Mouse (Mus musculus): ENCODE measurements at regions not wholly inside any gene's neighbourhood (a gene's known extent, or its start where the extent isn't known, plus 50 kb on each side); places are given as distances from the start of the nearest gene placed in this dataset.

- Histone ChIP-seq H3K9ac (ENCODE audit: low read length) (no peak overlapping the region), H3K9me3 (ENCODE audit: control insufficient read depth, low read length) (no peaks in the 10 kb centered on the region), H3K4me1 (ENCODE audit: control insufficient read depth, insufficient read depth, low read length) (no peaks in the 10 kb centered on the region), H3K4me3 (ENCODE audit: low read depth, low read length) (no peak overlapping the region), H3K4me2 (ENCODE audit: low read depth) (no peak overlapping the region), H3K27ac (ENCODE audit: low read depth, low read length) (no peak overlapping the region), H3K27me3 (ENCODE audit: control insufficient read depth, insufficient read depth, low read length) (no peaks in the 10 kb centered on the region), H3K36me3 (ENCODE audit: control insufficient read depth, insufficient read depth, low read length) (no peaks in the 10 kb centered on the region)
- DNase-seq (ENCODE audit: low spot score) (no peak), ATAC-seq (ENCODE audit: insufficient read depth, low FRiP score, low TSS enrichment) (no peak)
- WGBS: 77% methylated on average over 7 of the region's 7 CpGs
Observed at GRCm38 (mm10) chr10:17562410-17563350, 160.3 kb upstream of the Cited2 start.

GRCm38 (mm10) chr10:17563351-17563749 is 159.7 kb upstream of the Cited2 start:
- H3K4me3 ChIP-seq (ENCODE audit: low read depth, low read length): no peak overlapping the region
- no peaks in the 10 kb centered on the region for H3K9me3 ChIP-seq (ENCODE audit: control insufficient read depth, low read length)
- DNase-seq (ENCODE audit: low spot score) (no peak), ATAC-seq (ENCODE audit: insufficient read depth, low FRiP score, low TSS enrichment) (no peak)
- no peak overlapping the region for H3K9ac ChIP-seq (ENCODE audit: low read length)
- no peaks in the 10 kb centered on the region for H3K36me3 ChIP-seq (ENCODE audit: control insufficient read depth, insufficient read depth, low read length)
- no peak overlapping the region for H3K27ac ChIP-seq (ENCODE audit: low read depth, low read length)
- H3K27me3 ChIP-seq (ENCODE audit: control insufficient read depth, insufficient read depth, low read length): no peaks in the 10 kb centered on the region
- no peaks in the 10 kb centered on the region for H3K4me1 ChIP-seq (ENCODE audit: control insufficient read depth, insufficient read depth, low read length)
- WGBS: 76% methylated on average over 4 of the region's 4 CpGs
- no peak overlapping the region for H3K4me2 ChIP-seq (ENCODE audit: low read depth)

DNA sequence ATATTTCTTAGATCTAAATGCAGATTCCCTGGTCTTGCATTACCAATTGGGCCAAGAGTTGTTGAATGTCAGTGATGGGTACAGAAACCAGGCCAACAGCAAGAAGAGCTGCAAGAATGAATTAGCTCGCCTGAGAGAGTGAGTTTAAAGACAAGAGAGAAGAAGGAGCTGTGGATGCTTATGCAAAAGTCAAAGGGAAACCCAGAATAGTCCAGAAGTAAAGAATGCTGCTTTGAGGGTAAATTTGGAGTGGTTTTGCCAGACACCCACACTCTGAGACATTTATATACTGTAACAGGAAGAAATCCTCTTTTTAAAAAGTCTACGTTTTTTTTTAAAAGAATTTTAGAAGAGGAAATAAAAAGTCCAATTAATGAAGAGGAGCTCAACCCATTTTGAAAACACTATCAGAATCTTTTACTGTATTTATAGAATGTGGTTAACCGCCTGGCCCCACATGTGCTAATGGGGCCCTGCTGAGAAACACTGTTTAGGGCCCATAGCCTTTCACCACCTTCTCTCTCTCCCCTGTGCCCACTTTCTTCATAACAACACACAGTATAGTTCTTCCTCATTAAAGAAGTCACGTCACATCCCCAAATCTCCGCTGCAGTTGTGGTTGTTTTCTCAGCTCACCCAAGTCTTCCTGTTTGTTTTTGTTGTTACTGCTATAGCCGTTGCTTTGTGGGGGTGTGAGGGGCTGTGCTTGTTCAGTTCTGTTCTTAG is 158.0 kb upstream of the Cited2 start:
- no peak for ATAC-seq (ENCODE audit: insufficient read depth, low FRiP score, low TSS enrichment)
- Histone ChIP-seq H3K27me3 (ENCODE audit: control insufficient read depth, insufficient read depth, low read length) (no peaks in the 10 kb centered on the region), H3K4me3 (ENCODE audit: low read depth, low read length) (no peak overlapping the region), H3K27ac (ENCODE audit: low read depth, low read length) (no peak overlapping the region), H3K9me3 (ENCODE audit: control insufficient read depth, low read length) (no peaks in the 10 kb centered on the region), H3K4me2 (ENCODE audit: low read depth) (no peak overlapping the region), H3K36me3 (ENCODE audit: control insufficient read depth, insufficient read depth, low read length) (no peaks in the 10 kb centered on the region), H3K9ac (ENCODE audit: low read length) (no peak overlapping the region), H3K4me1 (ENCODE audit: control insufficient read depth, insufficient read depth, low read length) (no peaks in the 10 kb centered on the region)
- WGBS: 49% methylated on average over 6 of the region's 6 CpGs
- no peak for DNase-seq (ENCODE audit: low spot score)

DNA sequence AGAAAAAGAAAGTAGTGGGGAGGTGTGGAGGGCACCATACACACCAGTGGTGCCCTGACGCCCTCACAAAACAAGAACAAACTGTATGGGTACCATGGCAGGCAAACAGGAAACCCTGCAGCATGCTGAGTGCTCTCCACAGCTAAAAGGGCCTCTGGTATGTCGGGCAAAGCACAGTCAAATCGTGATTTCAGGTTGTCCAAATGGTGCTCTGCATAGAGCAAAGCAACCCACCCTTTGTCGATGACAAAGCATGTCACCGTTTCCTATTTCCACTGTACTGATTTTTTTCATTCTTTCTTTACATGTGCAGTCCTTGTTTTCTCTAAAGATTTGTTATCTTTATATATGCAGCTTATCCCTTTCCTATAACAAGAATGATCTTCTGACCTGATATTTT is 156.0 kb upstream of the Cited2 start:
- no peaks in the 10 kb centered on the region for H3K27me3 ChIP-seq (ENCODE audit: control insufficient read depth, insufficient read depth, low read length)
- DNase-seq (ENCODE audit: low spot score) (no peak), ATAC-seq (ENCODE audit: insufficient read depth, low FRiP score, low TSS enrichment) (no peak)
- H3K4me3 ChIP-seq (ENCODE audit: low read depth, low read length): no peak overlapping the region
- H3K36me3 ChIP-seq (ENCODE audit: control insufficient read depth, insufficient read depth, low read length): no peaks in the 10 kb centered on the region
- no peak overlapping the region for H3K27ac ChIP-seq (ENCODE audit: low read depth, low read length)
- H3K4me2 ChIP-seq (ENCODE audit: low read depth): no peak overlapping the region
- no peak overlapping the region for H3K9ac ChIP-seq (ENCODE audit: low read length)
- no peaks in the 10 kb centered on the region for H3K9me3 ChIP-seq (ENCODE audit: control insufficient read depth, low read length)
- WGBS: 86% methylated on average over 5 of the region's 5 CpGs
- H3K4me1 ChIP-seq (ENCODE audit: control insufficient read depth, insufficient read depth, low read length): no peaks in the 10 kb centered on the region

GRCm38 (mm10) chr10:17567631-17568030 is 155.4 kb upstream of the Cited2 start:
- no peak overlapping the region for H3K4me2 ChIP-seq (ENCODE audit: low read depth)
- DNase-seq (ENCODE audit: low spot score) (no peak), ATAC-seq (ENCODE audit: insufficient read depth, low FRiP score, low TSS enrichment) (no peak)
- no peak overlapping the region for H3K4me3 ChIP-seq (ENCODE audit: low read depth, low read length)
- no peak overlapping the region for H3K9ac ChIP-seq (ENCODE audit: low read length)
- no peaks in the 10 kb centered on the region for H3K9me3 ChIP-seq (ENCODE audit: control insufficient read depth, low read length)
- H3K27ac ChIP-seq (ENCODE audit: low read depth, low read length): no peak overlapping the region
- WGBS: 85% methylated on average over 3 of the region's 3 CpGs
- H3K4me1 ChIP-seq (ENCODE audit: control insufficient read depth, insufficient read depth, low read length): no peaks in the 10 kb centered on the region
- no peaks in the 10 kb centered on the region for H3K27me3 ChIP-seq (ENCODE audit: control insufficient read depth, insufficient read depth, low read length)
- no peaks in the 10 kb centered on the region for H3K36me3 ChIP-seq (ENCODE audit: control insufficient read depth, insufficient read depth, low read length)

DNA sequence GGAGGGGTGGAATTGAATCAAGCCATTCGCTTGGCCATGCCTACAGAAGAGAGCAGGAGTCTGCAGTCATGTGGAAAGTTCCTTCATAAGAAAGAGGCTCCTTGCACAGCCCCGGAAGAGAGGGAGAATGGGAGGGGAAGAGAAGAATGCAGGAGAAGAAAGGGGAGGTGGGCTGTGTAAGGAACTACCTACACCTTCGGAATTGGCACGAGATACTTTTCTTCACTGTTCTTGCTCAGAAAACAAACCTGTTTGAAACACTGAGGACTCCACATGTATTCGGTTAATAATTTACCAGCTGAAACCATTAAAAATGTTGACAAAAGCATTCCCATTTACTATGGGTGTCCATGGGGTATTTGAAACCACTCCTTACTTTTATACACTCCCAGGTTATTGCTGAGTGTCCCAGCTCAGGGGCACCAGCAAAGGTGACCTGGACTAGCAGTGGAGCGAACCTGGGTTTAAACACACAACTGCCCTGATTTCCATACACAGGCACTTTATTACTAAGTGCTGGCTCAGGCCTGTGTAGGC is 153.4 kb upstream of the Cited2 start:
- Histone ChIP-seq H3K9me3 (ENCODE audit: control insufficient read depth, low read length) (no peaks in the 10 kb centered on the region), H3K4me1 (ENCODE audit: control insufficient read depth, insufficient read depth, low read length) (no peaks in the 10 kb centered on the region), H3K4me3 (ENCODE audit: low read depth, low read length) (no peak overlapping the region), H3K36me3 (ENCODE audit: control insufficient read depth, insufficient read depth, low read length) (no peaks in the 10 kb centered on the region), H3K27me3 (ENCODE audit: control insufficient read depth, insufficient read depth, low read length) (no peaks in the 10 kb centered on the region), H3K4me2 (ENCODE audit: low read depth) (no peak overlapping the region), H3K27ac (ENCODE audit: low read depth, low read length) (no peak overlapping the region), H3K9ac (ENCODE audit: low read length) (no peak overlapping the region)
- WGBS: 83% methylated on average over 6 of the region's 6 CpGs
- ATAC-seq (ENCODE audit: insufficient read depth, low FRiP score, low TSS enrichment): no peak
- DNase-seq (ENCODE audit: low spot score): no peak

DNA sequence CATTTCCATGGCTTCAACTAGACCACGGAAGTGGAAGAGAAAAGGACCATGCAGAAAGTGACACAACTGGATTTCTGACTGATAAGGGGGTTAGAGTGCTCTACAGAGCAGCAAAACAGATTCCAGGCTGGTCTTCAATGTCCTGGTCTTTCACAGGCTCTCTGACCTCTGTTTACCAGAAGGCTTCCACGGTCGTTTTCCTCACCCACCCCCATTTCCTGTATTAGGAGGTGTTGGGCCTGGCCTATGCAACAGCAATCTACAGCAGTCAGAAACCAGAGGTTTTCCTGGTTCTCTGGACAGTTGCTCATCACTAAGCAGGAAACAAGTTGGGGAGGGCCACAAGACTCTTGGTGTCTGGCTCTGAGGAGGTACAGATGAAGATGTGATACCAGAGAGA is 148.1 kb upstream of the Cited2 start:
- Histone ChIP-seq H3K4me1 (ENCODE audit: control insufficient read depth, insufficient read depth, low read length) (no peaks in the 10 kb centered on the region), H3K36me3 (ENCODE audit: control insufficient read depth, insufficient read depth, low read length) (no peaks in the 10 kb centered on the region), H3K27me3 (ENCODE audit: control insufficient read depth, insufficient read depth, low read length) (no peaks in the 10 kb centered on the region), H3K9me3 (ENCODE audit: control insufficient read depth, low read length) (no peaks in the 10 kb centered on the region), H3K4me3 (ENCODE audit: low read depth, low read length) (no peak overlapping the region), H3K9ac (ENCODE audit: low read length) (no peak overlapping the region), H3K4me2 (ENCODE audit: low read depth) (no peak overlapping the region), H3K27ac (ENCODE audit: low read depth, low read length) (no peak overlapping the region)
- 67% methylated on average over 3 of the region's 3 CpGs for WGBS
- no peak for DNase-seq (ENCODE audit: low spot score)
- ATAC-seq (ENCODE audit: insufficient read depth, low FRiP score, low TSS enrichment): no peak

GRCm38 (mm10) chr10:17575448-17576332 is 147.3 kb upstream of the Cited2 start:
- H3K27me3 ChIP-seq (ENCODE audit: control insufficient read depth, insufficient read depth, low read length): no peaks in the 10 kb centered on the region
- H3K36me3 ChIP-seq (ENCODE audit: control insufficient read depth, insufficient read depth, low read length): no peaks in the 10 kb centered on the region
- H3K4me2 ChIP-seq (ENCODE audit: low read depth): no peak overlapping the region
- no peak overlapping the region for H3K9ac ChIP-seq (ENCODE audit: low read length)
- no peaks in the 10 kb centered on the region for H3K9me3 ChIP-seq (ENCODE audit: control insufficient read depth, low read length)
- no peak for ATAC-seq (ENCODE audit: insufficient read depth, low FRiP score, low TSS enrichment)
- no peaks in the 10 kb centered on the region for H3K4me1 ChIP-seq (ENCODE audit: control insufficient read depth, insufficient read depth, low read length)
- no peak overlapping the region for H3K27ac ChIP-seq (ENCODE audit: low read depth, low read length)
- WGBS: 58% methylated on average over 10 of the region's 10 CpGs
- H3K4me3 ChIP-seq (ENCODE audit: low read depth, low read length): no peak overlapping the region
- DNase-seq (ENCODE audit: low spot score): no peak
